Mouse (Mus musculus): ENCODE data around the gene Il4i1. TPM values are rescaled to one million over a fixed set of nuclear protein-coding genes. Genes with fewer than 3 reads are reported as not detected.
A peak's percentile ranks its signal among the peaks of the same experiment; 100 is the strongest.

Il4i1 gene
- total RNA-seq, 1 experiment from 2014 or later: 0.55 TPM

DNA sequence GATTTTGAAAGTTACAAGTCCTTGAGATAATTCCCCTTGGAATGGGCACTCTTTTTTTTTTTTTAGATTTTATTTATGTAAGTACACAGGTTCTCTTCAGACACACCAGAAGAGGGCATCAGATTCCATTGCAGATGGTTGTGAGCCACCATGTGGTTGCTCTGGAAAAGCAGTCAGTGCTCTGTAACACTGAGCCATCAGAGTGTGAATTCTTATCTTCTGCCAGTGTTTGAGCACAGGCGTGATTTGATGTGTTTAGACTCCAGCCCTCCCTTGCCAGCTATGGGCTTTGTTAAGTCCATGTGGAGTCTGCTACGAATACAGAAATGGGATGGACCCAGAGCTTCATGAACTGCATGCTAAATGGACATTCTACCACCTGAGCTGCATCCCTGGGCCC is 2.0 kb downstream of the Il4i1 start:
- ATAC-seq (replicated peaks; ENCODE audit: low read depth, poor library complexity, severe bottlenecking): no peak

DNA sequence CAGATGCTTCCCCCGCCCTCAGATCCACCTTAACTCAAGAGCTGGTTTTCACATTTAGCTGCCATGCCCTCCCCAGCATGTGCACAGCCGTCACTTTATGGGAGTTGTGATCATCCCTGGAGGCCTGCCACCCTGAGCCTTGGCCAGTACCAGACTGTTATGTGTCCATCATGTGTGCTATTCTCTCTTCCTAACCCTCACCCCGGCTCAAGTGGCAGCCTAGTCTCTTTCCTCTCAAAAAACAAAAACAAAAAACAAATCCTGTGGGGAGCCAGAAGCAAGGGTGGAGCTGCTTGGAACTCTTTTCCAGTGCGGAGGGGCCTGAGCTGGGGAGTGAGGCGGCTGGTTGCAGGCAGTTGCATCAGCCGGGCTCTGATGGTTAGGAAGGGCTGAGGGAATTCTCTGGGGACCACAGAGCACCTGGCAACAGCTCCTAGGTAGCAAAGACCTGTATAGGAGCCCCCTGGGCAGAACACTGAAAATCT is 2.6 kb downstream of the Il4i1 start:
- ATAC-seq (replicated peaks; ENCODE audit: low read depth, poor library complexity, severe bottlenecking): no peak

DNA sequence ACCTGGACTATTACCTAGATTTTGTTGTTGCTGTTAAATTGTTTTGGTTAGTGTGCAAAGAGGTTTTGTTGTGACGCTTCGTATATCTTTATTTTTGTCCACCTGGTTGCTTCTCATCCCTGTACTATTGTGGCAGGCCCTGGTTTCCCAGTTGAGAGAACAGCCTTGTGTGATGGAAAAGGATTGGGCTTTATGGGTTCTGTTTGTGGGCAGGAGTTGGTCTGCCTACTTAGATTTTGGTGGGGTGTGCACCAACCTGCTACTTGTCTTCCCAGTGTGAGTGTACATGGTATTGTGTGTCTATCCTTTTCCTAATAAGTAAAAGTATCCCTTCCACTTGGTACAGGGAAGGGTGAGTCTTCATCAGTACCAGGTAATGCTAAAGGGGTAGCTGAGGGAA is 3.2 kb downstream of the Il4i1 start:
- ATAC-seq (replicated peaks; ENCODE audit: low read depth, poor library complexity, severe bottlenecking): no peak

DNA sequence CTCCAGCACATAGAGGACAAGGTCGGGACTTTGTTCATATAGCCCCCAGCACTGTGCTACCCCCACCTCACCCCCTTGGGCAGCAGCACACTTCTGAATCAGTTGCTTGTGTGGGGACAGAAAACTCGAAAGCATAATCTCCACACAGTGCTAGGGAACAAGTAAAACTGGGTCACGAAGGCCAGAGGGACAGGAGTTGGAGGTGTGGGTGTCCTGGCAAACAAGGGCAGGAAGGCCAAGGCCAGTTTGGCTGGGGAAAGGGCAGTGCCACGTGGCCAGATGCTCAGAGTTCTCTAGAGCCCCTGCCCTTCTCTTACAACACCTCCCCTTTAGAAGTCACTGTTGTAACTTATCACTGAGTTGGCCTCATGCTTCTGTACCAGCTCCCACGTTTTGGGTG is 3.7 kb downstream of the Il4i1 start:
- no peak for ATAC-seq (replicated peaks; ENCODE audit: low read depth, poor library complexity, severe bottlenecking)

DNA sequence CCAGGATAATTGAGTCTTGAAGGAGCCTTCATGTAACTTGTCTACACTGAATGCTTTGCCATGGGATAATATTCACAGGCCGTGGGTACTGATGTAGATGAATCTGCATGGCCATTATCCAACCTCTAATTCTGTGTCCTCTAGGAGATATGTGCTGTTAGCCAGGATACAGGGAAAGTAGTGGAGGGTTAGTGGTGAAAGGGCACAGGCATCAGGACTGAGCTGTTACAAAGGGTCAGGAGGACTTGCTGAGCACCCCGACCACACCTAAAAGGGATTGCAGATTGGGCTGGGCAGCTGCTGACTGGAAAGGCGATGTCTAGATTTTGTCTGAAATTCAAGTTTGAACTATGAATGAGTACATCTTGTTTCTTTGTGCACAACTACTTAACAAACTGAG is 4.3 kb downstream of the Il4i1 start:
- no peak for ATAC-seq (replicated peaks; ENCODE audit: low read depth, poor library complexity, severe bottlenecking)

DNA sequence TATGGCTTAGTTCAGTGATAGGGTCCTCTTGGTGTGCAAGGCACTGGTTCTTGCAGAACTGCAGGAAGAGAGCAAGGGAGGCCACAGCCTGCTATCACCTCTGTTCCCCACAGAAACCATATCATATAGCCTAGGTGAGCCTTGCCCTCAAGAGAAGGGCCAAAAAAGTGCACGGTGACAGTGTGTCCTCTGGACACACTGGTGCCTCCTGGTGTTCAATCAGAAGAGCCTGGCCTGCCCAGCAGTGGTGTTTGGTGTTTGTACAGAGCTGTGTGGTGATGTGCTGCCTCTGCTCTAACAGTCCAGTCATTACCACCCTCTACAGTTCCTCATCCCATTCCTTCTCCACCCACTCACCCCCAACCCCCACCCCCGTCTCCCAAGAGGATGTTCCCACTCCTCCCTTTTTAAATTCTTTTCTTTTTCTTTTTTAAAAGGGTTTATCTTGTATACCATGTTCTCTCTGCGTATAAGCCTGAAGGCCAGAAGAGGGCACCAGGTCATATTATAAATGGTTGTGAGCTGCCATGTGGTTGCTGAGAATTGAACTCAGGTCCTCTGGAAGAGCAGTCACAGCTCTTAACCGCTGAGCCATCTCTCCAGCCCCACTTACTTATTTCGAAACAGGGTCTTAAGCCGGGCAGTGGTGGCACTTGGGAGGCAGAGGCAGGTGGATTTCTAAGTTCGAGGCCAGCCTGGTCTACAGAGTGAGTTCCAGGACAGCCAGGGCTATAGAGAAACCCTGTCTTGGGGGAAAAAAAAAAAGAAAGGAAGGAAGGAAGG is 5.7 kb downstream of the Il4i1 start:
- no peak for ATAC-seq (replicated peaks; ENCODE audit: low read depth, poor library complexity, severe bottlenecking)

DNA sequence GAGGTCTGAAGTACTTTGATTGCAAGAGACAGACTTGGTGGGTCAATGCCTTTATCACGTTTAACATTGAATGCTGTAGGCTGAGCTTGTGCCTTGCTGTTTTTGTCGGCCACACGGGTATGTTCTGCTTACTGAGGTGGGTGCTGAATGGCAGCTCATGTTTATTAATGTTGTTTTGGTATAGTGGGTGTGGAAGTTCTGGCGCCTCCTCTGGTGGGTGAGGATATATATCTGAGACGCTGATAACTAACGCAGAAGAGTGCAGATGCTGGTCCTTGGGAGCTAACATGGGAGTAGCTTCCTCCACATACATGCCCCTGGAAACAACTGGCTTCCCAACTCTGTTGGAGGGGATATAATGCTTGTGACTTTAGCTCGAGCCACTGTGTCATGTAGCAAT is 7.2 kb downstream of the Il4i1 start:
- peak; percentile 31 for ATAC-seq (replicated peaks; ENCODE audit: low read depth, poor library complexity, severe bottlenecking)

DNA sequence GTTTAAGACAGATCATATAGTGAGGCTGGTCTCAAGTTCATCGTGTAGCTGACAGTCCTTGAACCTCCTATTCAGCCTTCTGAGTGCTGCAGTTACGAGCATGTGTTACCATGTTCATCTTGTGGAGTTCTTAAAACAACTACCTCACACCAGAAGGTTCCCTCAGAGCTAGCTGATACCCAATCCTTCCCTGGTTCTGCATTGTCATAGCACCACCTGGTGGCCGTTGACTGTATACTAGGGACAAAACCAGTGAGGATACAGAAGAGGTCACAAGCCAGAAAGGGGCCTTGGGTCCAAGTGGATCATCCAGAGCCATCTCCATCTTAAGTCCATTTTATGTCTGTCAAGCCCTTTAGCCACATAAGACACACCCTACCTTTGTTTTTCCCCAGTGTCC is 8.7 kb downstream of the Il4i1 start:
- ATAC-seq (replicated peaks; ENCODE audit: low read depth, poor library complexity, severe bottlenecking): peak; percentile 71

DNA sequence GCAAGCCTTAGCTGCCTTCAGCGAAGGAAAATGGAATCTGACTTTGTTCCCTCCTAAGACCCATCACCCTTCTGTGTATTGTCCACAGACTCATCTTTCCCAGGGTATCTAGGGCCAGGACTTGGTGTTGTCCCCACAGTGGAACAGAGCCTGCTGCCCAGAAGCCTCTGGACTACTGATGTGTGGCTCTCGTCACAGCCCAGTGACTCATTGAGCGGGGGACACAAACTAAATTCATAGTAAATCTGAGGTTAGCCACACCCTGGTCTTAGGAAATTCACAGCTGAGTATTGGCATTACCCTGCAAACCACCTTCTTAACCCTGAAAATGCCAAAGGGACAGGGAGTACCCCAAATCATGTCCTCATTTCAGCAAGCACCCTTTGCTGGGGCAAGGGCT is 10.6 kb downstream of the Il4i1 start:
- no peak for ATAC-seq (replicated peaks; ENCODE audit: low read depth, poor library complexity, severe bottlenecking)

DNA sequence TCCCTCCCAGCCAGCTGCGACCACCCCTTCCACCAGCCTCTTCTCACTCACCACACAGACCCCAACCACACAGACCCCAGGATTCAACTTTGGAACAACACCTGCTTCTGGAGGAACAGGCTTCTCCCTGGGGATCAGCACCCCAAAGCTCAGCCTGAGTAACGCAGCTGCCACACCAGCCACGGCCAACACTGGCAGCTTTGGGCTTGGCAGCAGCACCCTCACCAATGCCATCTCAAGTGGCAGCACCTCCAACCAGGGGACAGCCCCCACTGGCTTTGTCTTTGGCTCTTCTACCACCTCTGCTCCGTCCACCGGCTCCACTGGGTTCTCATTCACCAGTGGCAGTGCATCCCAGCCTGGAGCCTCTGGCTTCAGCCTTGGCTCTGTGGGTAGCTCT is 12.5 kb downstream of the Il4i1 start:
- no peak for ATAC-seq (replicated peaks; ENCODE audit: low read depth, poor library complexity, severe bottlenecking)

DNA sequence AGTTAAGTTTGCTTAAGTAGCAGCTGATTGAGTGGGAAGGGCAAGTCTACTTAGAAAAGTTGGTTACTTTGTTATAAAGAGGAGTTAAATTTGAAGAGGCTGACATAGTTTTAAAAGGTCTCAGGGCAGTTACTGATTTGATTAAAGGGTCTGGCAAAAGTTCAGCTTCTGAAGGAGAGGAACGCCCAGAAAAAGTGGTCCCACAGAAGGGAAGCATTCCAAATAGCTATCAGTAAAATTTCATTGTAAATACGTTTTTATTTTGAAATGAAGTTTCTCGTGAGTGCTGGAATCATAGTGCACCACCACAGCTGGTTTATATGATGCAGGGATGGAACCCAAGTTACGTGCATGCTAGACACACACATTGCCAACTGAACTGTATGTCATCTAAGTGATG is 16.6 kb downstream of the Il4i1 start:
- no peak for ATAC-seq (replicated peaks; ENCODE audit: low read depth, poor library complexity, severe bottlenecking)

DNA sequence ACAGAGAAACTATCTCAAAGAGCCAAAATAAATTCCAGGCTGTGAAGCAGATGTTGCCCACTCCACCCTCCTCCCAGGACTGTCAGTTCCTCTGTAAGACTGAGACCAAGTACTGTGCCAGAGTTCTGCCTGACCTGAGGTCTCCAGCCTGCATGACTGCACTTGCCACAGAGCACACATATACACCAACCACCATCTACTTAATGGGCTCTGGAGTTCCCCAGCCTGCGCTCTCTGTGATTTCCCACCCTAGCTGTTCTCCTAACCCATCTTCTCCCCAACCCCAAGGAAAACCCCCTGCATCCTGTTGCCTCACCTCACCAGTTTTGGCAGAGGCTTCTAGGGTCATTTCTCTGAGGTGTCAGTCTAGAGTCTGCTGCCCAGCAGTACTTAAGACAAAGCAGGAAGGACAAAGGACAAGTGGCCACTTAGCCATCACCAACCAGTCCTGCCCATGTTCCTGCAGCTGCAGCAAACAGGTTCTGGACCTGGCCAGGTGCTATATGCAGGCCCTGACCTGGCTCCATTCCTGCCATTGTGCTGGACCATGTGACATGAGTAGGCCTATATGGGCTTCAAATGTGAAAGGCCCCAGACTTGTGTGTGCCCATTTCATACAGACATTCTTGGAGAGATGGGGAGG is 19.3 kb downstream of the Il4i1 start:
- ATAC-seq (replicated peaks; ENCODE audit: low read depth, poor library complexity, severe bottlenecking): no peak

DNA sequence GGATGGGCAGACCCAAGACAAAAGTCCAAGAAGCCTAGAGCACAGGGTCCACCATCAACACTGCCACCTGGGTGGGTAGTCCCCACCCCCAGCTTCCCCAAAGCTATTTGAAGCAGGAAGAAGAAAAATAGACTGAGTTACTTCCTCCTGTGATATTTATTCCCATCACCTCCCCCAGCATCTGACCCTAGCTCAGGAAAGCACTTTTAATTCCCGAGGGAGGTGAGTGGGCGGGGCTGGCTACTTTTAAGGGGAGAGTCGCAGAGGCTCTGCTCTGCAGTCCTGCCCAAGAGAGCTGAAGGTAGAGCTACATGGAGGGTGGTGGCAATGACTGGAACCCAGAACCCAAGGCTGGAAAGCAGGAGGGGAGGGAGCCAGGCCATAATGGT is 19.8 kb downstream of the Il4i1 start:
- ATAC-seq (replicated peaks; ENCODE audit: low read depth, poor library complexity, severe bottlenecking): no peak

DNA sequence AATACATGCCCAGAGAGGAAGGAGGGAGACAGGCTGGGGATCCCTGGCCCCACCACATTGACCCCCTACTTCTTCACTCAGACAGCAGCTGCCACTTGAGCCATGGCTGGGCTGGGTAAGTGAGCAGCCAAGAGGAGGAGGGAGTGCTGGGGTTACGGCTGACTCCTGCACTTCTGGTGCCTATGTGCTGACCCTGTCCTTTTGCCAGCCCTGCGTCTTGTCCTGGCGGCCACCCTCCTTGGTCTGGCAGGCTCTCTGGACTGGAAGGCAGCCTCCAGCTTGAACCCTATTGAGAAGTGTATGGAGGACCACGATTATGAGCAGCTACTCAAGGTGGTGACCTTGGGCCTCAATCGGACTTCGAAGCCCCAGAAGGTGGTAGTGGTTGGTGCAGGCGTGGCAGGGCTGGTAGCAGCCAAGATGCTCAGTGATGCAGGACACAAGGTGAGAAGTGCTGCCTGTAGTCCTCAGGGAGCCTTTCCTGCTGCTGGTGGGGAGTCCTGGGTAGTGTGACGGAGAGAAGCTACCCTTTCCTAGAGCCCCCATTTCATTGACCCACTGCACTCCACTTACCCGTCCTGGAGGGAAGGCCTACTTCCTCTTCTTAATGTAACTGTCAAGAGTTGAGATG is 20.4 kb downstream of the Il4i1 start:
- ATAC-seq (replicated peaks; ENCODE audit: low read depth, poor library complexity, severe bottlenecking): no peak

DNA sequence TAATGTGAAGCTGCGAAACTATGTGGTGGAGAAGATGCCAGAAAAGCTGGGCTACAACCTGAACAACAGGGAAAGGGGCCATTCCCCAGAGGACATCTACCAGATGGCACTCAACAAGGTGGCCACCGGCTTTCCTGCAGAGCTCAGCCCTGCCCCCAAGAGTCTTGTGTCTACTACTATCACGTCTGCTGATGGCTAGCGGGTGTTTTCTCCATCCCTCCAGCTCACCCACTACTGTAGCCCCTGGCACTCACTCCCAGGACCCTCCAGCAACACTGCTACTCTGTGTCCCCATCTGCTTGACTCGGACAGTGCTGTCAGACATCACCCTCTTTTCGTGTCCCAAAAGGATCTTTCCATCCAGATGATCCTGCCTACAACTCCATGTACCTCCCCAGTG is 21.9 kb downstream of the Il4i1 start:
- ATAC-seq (replicated peaks; ENCODE audit: low read depth, poor library complexity, severe bottlenecking): no peak

DNA sequence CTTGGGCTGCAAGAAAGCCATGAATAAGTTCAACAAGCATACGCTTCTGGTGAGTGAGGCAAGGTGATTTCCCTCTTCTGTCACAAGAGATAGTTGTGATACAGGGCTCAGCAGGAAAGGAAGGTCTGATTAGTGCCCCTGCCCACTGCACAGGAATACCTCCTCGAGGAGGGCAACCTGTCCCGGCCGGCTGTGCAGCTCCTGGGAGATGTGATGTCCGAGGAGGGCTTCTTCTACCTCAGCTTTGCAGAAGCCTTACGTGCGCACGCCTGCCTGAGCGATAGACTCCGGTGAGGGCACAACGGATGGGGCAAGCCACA is 22.9 kb downstream of the Il4i1 start:
- no peak for ATAC-seq (replicated peaks; ENCODE audit: low read depth, poor library complexity, severe bottlenecking)

DNA sequence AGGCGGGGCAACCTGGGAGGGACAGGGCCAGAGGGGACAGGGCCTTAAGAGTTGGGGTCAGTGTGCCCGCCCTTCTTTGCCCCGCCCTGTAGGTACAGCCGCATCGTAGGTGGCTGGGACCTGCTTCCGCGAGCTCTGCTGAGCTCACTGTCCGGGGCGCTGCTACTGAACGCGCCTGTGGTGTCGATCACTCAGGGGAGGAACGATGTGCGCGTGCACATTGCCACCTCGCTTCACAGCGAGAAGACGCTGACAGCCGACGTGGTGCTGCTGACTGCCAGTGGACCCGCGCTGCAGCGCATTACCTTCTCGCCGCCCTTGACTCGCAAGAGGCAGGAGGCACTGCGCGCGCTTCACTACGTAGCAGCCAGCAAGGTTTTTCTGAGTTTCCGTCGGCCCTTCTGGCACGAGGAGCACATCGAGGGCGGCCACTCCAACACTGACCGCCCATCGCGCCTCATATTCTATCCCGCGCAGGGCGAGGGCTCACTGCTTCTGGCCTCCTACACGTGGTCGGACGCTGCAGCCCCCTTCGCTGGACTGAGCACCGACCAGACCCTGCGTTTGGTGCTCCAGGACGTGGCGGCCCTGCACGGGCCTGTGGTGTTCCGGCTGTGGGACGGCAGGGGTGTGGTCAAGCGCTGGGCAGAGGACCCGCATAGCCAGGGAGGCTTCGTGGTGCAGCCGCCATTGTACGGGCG is 23.5 kb downstream of the Il4i1 start:
- peak; percentile 34 for ATAC-seq (replicated peaks; ENCODE audit: low read depth, poor library complexity, severe bottlenecking)

DNA sequence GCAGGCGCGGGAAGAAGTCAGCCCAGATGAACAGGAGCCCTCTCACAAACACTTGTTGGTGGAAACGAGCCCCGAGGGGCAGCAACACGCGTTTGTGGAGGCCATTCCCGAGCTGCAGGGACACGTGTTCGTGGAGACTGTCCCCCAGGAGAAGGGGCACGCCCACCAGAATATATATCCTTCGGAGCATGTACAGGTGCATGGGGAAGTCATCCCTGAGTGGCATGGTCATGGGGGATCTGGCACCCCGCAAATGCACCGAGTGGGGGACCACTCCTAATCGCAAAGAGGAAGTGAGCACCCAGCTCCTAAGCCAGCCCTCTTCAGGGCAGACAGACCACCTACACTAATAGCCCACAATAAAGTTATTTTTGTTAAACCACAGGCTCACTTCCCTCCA is 24.2 kb downstream of the Il4i1 start:
- peak; percentile 53 for ATAC-seq (replicated peaks; ENCODE audit: low read depth, poor library complexity, severe bottlenecking)

DNA sequence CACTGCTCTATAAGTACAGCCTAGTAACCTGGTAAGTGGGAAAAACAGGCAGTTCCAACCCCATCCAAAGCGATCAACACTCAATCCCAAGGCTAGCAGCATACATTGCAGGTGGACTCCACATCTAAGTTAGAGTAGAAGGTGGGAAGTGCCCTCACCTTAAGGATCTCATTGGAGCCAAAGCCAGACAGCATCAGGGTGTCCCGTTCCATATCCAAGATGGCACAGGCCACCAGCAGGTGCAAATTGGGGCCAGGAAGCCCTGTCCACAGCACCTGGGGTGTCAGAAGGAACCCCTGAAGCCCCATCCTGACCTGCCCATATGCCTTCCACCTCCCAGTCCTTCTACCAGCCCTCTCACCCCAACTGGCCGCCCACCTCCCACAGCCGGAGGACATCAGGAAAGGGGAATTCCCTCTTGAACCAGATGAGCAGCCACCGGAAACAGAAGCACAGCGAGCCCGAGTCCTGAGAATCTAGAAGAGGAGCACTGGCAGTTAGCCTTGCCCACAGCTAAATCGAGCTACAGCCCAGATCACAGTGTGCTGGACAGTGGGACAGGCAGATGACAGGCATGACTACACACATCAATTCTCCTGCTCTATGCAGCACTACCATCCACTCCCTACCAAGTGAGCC is 25.8 kb downstream of the Il4i1 start:
- no peak for ATAC-seq (replicated peaks; ENCODE audit: low read depth, poor library complexity, severe bottlenecking)

DNA sequence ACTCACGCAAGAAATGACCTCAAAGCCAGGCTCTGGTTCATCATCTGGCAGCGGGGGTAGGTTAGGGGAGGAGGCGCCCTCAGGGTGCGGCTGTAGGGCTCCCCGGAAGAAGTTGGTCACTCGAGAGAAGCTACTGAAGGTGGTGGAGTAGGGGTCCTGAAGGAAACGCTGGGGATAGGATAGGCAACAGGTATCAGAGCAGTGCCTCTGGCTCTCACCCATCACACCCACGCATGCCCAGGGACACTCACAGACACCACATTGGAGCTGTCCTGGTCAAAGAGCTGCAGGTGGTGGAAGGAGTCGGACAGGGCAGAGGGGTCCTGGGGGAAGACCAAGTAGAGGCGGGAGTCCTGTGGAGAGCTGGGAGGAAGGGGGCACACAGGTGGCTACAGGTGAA is 28.8 kb downstream of the Il4i1 start:
- no peak for ATAC-seq (replicated peaks; ENCODE audit: low read depth, poor library complexity, severe bottlenecking)

DNA sequence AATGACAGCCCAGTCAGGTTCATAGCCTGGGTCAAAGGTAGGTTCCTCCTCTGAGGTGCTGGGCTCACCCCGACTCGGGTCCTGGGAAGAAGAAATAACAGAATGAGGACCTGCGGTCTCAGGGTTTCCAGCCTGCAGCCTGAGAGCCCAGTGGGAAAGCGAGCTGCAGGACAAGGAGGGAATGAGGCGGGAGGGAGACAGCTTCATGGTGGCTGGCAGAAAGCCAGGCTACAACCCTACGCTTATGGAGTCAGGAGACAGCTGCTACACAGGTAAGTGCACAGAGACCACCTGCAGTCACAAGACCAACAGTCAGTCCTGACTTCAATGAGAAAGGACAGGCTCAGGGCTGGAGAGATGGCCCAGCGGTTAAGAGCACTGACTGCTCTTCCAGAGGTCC is 30.6 kb downstream of the Il4i1 start:
- no peak for ATAC-seq (replicated peaks; ENCODE audit: low read depth, poor library complexity, severe bottlenecking)
